Mouse (Mus musculus): ENCODE data around the gene Ptms.

DNA sequence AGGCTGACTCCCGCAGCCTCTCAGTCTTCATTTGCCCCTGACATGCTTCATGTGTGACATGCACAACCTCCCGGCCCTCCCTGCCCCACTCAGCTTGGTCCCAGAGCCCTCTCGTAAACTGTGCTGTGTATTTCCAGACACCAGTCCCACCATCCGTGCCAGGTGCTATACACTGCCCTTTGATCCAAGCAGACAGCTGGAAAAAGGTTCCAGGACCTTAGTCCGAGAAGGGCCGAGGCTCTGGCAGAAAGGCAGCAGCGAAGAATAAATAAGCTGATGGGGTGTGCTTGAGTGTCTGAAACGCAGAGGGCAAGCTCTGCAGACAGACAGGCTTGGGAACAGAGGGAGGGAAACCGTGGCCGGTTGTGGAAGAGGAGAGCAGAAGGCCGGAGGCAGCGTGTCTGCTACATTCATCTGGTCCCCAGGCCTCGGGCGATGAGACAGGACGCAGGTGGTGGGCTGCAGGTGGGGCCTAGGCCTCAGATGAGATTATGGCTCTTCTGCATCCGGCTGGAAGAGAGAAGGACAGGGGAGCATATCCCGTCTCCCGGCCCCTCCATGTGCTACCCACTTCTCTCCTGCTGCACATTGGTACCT is 54.0 kb downstream of the Ptms start:
- no peak for TF ChIP-seq CTCF (IDR thresholded peaks at IDR 0.05; ENCODE audit: control insufficient read depth, insufficient read depth, low read length)
- TF ChIP-seq POLR2A (IDR thresholded peaks at IDR 0.05; ENCODE audit: borderline replicate concordance, control insufficient read depth, low read depth, low read length) = no peak
